Mouse (Mus musculus): ENCODE results near the gene Polr3e.
A peak's percentile ranks its signal among the peaks of the same experiment; 100 is the strongest.
"Not testable (repeated sequence)": the region's sequence is repeated elsewhere in the genome, so short reads cannot be mapped to it uniquely, and the experiment has no call there.

Polr3e gene

DNA sequence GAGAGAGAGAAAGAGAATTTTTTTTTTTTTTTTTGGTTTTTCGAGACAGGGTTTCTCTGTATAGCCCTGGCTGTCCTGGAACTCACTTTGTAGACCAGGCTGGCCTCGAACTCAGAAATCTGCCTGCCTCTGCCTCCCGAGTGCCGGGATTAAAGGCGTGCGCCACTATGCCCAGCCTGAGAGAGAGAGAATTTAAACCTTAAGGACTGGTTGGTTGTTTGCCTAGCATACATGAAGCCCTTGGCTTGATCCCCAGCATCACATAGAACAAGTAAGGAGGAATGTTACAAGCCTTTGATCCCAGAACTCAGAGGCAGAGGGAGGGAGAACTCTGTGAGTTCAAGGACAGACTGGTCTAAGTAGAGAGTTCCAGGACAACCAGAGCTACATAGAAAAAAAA, 6.3 kb upstream of the Polr3e start:
- not testable (repeated sequence) for DNase-seq

GRCm38 (mm10) chr7:120913332-120913731, 4.2 kb upstream of the Polr3e start:
- DNase-seq: peak; percentile 23 to 25

- no peak for DNase-seq
These were observed 1.2 kb upstream of the Polr3e start for GRCm38 (mm10) chr7:120916262-120916875.

- DNase-seq: no peak
These were observed 309 bp upstream of the Polr3e start for GRCm38 (mm10) chr7:120917279-120917591.

- peak; percentile 46 to 65 for DNase-seq
These were observed 1.0 kb downstream of the Polr3e start for GRCm38 (mm10) chr7:120918526-120918962.

DNA sequence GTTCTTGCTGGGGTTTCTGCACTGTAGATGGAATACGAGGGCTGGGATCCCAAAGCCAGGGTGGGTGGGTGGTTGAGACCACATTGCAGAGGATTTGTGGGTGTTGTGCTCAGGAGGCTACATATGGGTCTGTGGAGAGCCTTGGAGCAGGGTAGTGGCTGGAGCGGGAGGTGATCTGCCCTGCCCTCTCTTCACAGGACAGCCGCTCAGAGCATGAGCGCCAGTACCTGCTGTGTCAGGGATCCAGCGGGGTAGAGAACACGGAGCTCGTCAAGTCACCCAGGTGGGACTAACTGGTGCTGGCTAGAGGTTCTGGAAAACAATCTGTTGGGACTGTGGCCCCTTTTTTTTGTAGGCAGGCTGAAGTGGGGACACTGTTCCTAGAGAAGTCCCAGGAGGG, 15.6 kb downstream of the Polr3e start:
- DNase-seq: no peak

DNA sequence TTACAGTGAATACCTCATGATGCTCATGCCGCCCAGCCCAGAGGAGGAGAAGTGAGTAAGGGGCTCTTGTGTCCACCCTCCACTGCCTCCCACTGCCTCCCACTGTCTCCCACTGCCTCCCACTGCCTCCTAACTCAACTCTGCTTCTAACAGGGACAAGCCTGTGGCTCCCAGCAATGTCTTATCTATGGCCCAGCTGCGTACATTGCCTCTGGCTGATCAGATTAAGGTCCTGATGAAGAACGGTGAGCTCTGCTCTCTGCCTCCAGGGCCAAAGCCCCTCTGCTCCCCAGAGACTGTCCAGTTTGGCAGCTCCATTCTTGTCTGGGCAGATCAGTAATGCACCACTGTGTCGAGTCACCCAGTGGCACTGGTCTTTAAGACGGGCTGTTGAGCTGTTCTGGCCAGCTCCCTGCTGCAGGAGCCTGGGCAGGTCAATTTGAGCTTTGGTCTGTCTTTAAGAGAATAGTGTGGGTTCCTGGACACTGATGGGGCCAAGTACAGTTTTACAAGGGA, 16.2 kb downstream of the Polr3e start:
- no peak for DNase-seq

- DNase-seq: peak; percentile 42
These were observed 17.2 kb downstream of the Polr3e start for GRCm38 (mm10) chr7:120934716-120935115.

DNA sequence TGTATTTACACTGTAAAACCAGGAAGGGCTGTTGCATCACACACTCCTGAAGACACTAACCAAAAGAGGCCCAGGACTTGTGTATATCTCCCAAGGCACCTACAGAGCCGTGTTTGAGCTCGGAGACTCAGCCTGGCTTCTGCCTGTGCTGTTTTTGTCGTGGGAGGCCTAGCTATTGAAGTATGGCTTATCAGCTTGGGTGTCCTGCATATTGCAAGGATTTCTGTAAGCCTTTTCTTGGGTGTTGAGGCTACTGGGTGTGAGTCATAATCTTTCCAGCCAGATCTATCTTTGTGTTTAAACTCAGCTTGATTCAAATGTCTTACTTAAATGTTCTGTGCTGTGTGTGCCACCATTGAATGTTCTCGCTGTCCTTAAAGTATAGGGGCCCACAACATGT, 19.0 kb downstream of the Polr3e start:
- DNase-seq: no peak

GRCm38 (mm10) chr7:120938206-120938605, 20.7 kb downstream of the Polr3e start:
- DNase-seq: no peak

GRCm38 (mm10) chr7:120940343-120940742, 22.8 kb downstream of the Polr3e start:
- peak in 1 of 2 experiments; percentile 24 for DNase-seq

DNA sequence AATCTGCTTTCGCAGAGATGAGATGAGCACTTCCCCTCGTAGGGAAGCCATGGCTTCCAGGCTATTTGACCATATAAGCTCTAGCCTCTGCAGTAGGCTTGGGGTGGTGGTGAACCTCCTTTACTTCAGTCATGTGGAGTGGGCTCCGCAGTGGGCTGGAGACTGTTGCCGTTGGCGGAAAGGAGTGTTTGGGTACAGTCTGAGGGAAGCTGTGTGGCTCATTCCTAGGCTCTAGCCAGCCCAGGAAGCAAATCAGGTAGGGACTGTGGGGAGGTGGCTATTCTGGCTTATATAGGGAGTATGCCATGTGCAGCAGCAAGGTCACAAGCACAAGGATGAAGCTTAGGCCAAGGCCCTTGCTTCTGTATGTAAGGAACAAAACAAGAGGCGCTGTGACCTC, 23.7 kb downstream of the Polr3e start:
- DNase-seq: no peak

DNA sequence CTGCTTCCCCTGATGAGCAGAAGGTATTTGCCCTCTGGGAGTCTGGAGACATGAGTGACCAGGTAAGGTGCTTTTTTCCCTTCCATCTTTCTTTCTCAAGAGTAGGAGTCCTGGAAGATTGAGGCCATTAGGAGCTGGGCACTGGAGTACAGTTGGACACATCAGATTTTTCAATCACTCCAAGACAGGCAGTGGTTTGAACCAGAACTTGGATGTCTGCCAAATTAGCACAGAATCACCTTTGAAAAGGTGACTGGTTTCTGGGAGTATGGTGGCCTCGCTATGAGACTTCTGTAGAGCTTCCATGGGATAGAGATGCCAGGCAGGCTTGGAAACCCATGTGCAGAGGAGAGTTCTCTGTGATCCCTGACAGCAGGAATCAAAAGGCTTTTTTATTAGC, 25.0 kb downstream of the Polr3e start:
- no peak for DNase-seq

DNA sequence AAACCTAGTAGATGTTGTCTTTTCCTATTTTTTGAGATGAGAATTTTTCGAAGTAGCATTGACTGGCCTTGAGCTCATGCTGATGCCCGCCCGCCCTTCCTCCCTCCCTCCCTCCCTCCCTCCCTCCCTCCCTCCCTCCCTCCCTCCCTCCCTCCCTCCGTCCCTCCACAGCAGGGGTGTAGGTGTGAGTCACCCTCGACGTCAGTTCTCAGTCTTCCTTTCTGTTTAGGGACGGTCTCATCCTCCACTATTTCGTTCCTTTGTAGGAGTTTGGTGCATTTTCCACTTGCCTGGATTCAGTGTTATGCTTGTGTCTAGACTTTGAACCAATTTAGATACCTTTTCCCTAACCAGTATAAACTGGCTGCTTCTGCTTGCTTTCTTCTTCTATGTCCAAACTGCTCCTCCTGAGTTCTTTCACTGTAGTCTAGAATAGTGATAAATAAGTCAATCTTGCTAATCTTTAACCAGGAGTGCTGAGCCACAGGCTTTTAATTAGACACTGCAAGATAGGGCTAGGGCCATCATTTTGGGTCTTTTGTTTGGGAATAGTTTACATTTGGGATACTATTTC, 26.5 kb downstream of the Polr3e start:
- no peak for DNase-seq

- DNase-seq: not testable (repeated sequence)
These were observed 36.0 kb downstream of the Polr3e start for GRCm38 (mm10) chr7:120953591-120953990.

DNA sequence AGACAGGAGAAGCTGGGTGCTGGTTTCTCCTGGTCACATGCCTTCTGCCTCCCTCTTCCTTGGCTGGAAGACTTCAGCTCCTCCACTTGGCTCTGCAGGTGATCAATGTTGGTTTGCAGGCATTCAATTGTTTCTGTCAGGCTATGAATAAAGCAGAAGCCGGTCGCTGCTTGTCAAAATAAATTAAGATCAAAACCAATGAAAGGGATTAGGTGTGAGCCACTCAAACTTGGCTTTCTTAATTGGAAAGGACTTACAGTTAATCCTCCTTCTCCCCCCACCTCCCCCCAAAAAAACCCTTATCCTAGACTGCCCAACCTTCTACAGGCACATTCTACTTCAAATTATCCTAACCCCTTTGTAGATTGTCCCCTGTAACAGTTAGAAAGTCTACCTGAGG, 42.6 kb downstream of the Polr3e start:
- DNase-seq: no peak

DNA sequence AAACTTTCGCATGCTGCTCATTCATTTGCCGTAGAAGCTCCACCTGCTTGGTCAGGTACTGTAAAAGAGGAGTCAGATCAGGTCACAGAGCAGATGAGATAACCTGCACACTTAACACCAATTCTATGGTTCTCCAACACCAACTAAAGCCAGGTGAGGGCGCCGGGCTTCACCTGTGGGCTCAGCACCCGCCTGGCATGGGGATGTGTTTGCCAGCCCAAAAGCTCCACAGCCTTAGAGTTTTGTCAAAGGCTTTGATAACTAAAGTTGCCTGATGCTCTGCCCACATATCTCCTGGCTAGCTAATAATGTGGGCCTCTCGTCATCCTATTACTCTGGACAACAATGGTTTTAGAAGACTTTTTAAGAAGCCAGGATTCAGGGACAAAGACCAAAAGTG, 43.1 kb downstream of the Polr3e start:
- DNase-seq: no peak

- no peak for DNase-seq
These were observed 44.3 kb downstream of the Polr3e start for GRCm38 (mm10) chr7:120961893-120962292.

DNA sequence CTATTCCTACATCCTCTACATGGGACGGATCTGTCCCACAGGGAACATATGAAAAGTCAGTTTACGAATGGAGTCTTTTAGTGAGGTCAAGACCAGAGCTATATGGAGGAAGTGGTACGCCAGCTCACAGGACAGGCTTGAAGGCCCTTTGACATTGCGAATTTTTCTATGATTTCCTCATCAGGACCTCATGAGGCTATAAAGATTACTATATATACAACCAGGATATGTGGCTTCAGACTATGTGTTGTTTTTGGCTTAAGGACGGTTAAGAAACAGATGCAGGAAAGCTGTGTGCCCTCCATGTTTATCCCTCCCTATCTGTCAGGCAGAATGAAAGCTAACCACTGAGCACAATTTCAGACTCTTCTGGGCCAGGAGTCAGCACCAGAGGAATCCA, 45.6 kb downstream of the Polr3e start:
- no peak for DNase-seq

DNA sequence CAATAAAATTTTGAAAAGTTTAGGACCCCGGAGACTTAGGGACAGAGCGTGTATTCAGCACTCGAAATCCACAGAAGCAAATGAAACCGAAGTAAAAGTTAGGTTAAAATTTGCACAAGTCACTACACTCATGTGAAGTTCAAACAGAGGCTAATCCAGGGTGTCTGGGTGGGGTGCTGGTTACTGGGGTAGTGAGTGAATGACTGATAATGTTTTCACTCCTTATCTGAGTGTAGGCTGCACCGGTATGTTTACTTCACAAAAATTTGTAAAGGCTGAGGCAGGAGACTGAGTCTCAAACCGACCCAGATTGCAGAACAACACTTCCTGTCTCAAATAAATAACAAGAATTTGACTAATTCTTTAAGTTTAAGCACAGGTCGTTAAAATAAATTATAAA, 51.7 kb downstream of the Polr3e start:
- DNase-seq: no peak

- no peak for DNase-seq
These were observed 52.6 kb downstream of the Polr3e start for GRCm38 (mm10) chr7:120970112-120970511.

GRCm38 (mm10) chr7:120972471-120972870, 54.9 kb downstream of the Polr3e start:
- not testable (repeated sequence) for DNase-seq

- no peak for DNase-seq
These were observed 56.5 kb downstream of the Polr3e start for GRCm38 (mm10) chr7:120974001-120974400.

DNA sequence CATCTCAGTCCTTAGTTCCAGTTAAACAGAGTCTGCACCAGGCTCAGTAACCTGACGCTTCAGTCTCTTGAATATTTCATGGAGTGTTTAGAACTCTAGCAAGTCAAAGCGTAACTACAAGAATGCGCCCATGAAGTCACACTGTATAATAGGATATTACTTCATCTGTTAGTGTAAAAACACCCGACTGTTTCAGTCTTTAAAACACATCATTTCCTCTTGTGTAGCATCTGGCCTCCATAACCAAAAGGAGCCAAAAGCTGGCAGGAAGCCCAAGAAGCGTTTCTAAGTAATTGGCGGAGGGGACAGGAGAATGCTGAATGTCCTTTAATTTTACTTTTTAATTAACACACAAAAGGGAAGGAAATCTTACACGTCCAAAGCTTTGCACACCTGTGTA, 59.5 kb downstream of the Polr3e start:
- no peak for DNase-seq

- no peak for DNase-seq
These were observed 62.5 kb downstream of the Polr3e start for GRCm38 (mm10) chr7:120980041-120980440.

Measured in cerebellum, adult 18-20 months (tissue).